Mouse (Mus musculus) T-cell, adult 2 months (primary cell): ENCODE data around the gene Mapre3.

Experiments
- DNase-seq: peaks from one replicate; pipeline ENCODE4 v3.0.0; 2022; ENCODE audit warnings: low spot score

Mapre3 gene

GRCm38 (mm10) chr5:30824124-30824988 lies 9.9 kb downstream of the Mapre3 start:
- no peak for DNase-seq

- no peak for DNase-seq
Observed at GRCm38 (mm10) chr5:30825166-30825565, 10.7 kb downstream of the Mapre3 start.

- no peak for DNase-seq
Observed at GRCm38 (mm10) chr5:30825821-30826220, 11.4 kb downstream of the Mapre3 start.

GRCm38 (mm10) chr5:30833416-30833815 lies 19.0 kb downstream of the Mapre3 start:
- no peak for DNase-seq

- no peak for DNase-seq
Observed at GRCm38 (mm10) chr5:30839731-30840130, 25.3 kb downstream of the Mapre3 start.

- no peak for DNase-seq
Observed at GRCm38 (mm10) chr5:30841896-30842295, 27.5 kb downstream of the Mapre3 start.

GRCm38 (mm10) chr5:30849891-30850555 lies 35.6 kb downstream of the Mapre3 start:
- no peak for DNase-seq

GRCm38 (mm10) chr5:30850556-30850925 lies 36.1 kb downstream of the Mapre3 start:
- DNase-seq = no peak

GRCm38 (mm10) chr5:30853522-30853921 lies 39.1 kb downstream of the Mapre3 start:
- DNase-seq = no peak

GRCm38 (mm10) chr5:30855674-30856073 lies 41.2 kb downstream of the Mapre3 start:
- no peak for DNase-seq

GRCm38 (mm10) chr5:30856124-30856523 lies 41.7 kb downstream of the Mapre3 start:
- no peak for DNase-seq

- no peak for DNase-seq
Observed at GRCm38 (mm10) chr5:30863852-30864251, 49.4 kb downstream of the Mapre3 start.

GRCm38 (mm10) chr5:30864322-30864721 lies 49.9 kb downstream of the Mapre3 start:
- DNase-seq = no peak

- DNase-seq = no peak
Observed at GRCm38 (mm10) chr5:30866871-30867270, 52.4 kb downstream of the Mapre3 start.

GRCm38 (mm10) chr5:30867712-30868111 lies 53.3 kb downstream of the Mapre3 start, which contains the start of gene Tmem214:
TSS of gene Tmem214 (plus strand) at chr5:30868012.
- DNase-seq = no peak

GRCm38 (mm10) chr5:30868981-30869380 lies 54.5 kb downstream of the Mapre3 start:
- no peak for DNase-seq

GRCm38 (mm10) chr5:30869405-30870130 lies 55.1 kb downstream of the Mapre3 start:
- DNase-seq = peak; percentile 90

- no peak for DNase-seq
Observed at GRCm38 (mm10) chr5:30870131-30870406, 55.6 kb downstream of the Mapre3 start.

GRCm38 (mm10) chr5:30872574-30872973 lies 58.1 kb downstream of the Mapre3 start:
- DNase-seq = no peak

- no peak for DNase-seq
Observed at GRCm38 (mm10) chr5:30874365-30874764, 59.9 kb downstream of the Mapre3 start.

- DNase-seq = no peak
Observed at GRCm38 (mm10) chr5:30878616-30879015, 64.2 kb downstream of the Mapre3 start.

GRCm38 (mm10) chr5:30879347-30879943 lies 65.0 kb downstream of the Mapre3 start:
- DNase-seq = no peak
